Mouse (Mus musculus) heart, adult 2 months (tissue): ENCODE results near the gene Acbd6. TPM values are rescaled to one million over a fixed set of nuclear protein-coding genes. Genes with fewer than 3 reads are reported as not detected.

Source experiments
- DNase-seq, 2 experiments: peaks; one replicate each; pipeline ENCODE4 v3.0.0; 2021
- H3K27ac ChIP-seq: fragments of 200-600 bp; 2 replicates; pipeline ENCODE4 v1.8.1; 2022
- H3K27me3 ChIP-seq: fragments of 200-500 bp; 2 replicates; pipeline ENCODE4 v1.6.1; 2012; ENCODE audit warnings: mild to moderate bottlenecking, low read length, inconsistent platforms, mixed read lengths; ENCODE audit not compliant: control insufficient read depth, insufficient read depth
- H3K36me3 ChIP-seq: fragments of 200-500 bp; 2 replicates; pipeline ENCODE4 v1.6.1; 2012; ENCODE audit warnings: low read length, inconsistent platforms; ENCODE audit not compliant: control insufficient read depth, insufficient read depth
- H3K4me1 ChIP-seq: fragments of 200-500 bp; 2 replicates; pipeline ENCODE4 v1.6.1; 2011; ENCODE audit warnings: low read length; ENCODE audit not compliant: control insufficient read depth, insufficient read depth
- H3K4me3 ChIP-seq: fragments of 200-600 bp; 2 replicates; pipeline ENCODE4 v1.8.1; 2022
- H3K79me2 ChIP-seq: fragments of 200-500 bp; replicated peaks from 2 replicates; pipeline ENCODE4 v1.6.1; 2012; ENCODE audit warnings: mild to moderate bottlenecking, inconsistent platforms, low read length, moderate library complexity, mixed read lengths; ENCODE audit not compliant: control insufficient read depth, insufficient read depth
- H3K9ac ChIP-seq: fragments of 200-500 bp; 2 replicates; pipeline ENCODE4 v1.6.1; 2012; ENCODE audit warnings: low read depth, mild to moderate bottlenecking, control low read depth, inconsistent platforms, low read length, mixed read lengths
- CTCF ChIP-seq: fragments of 200-600 bp; IDR thresholded peaks from 2 replicates; pipeline ENCODE4 v1.8.1; 2022; ENCODE audit warnings: antibody characterized with exemption, mild to moderate bottlenecking, moderate library complexity
- EP300 ChIP-seq: fragments of 200-500 bp; IDR thresholded peaks from 2 replicates; pipeline ENCODE4 v1.6.1; 2011; ENCODE audit warnings: low read depth, low read length, control low read depth; ENCODE audit not compliant: insufficient read depth
- POLR2A ChIP-seq: fragments of 200-500 bp; IDR thresholded peaks from 2 replicates; pipeline ENCODE4 v1.6.1; 2011; ENCODE audit warnings: mild to moderate bottlenecking, low read depth, low read length, control low read depth; ENCODE audit not compliant: insufficient read depth
- WGBS: fragments of 180-500 bp; shearing (Covaris S2); methylation state at CpG from one replicate; pipeline ENCODE4 v1.1.7; 2018; 5-methylcytosine and 5-hydroxymethylcytosine counted together
- intact Hi-C: fragments of 180-260 bp; cut with DNase I; formaldehyde crosslinking; loops from one replicate; pipeline ENCODE4 v1.15.1; 2025
- polyA plus RNA-seq: library from polyadenylated mRNA; depleted of rRNA; stranded (reverse); fragments of >200 nt; gene quantifications from 2 replicates; pipeline ENCODE4 v1.2.3, GENCODE M21; 2012
- total RNA-seq, 2 experiments: library from RNA; stranded (reverse); gene quantifications; 2 replicates each; pipeline ENCODE4 v1.2.3; 2021

Acbd6 gene
- total and polyA plus RNA-seq, 3 experiments = 55.7 to 63.6 (median 57.1) TPM

- no peak overlapping the region for H3K4me3 ChIP-seq
- no peak for DNase-seq
- peaks cover 4% of the 10 kb centered on the region; the same call in 1 of the 2 replicates for H3K36me3 ChIP-seq
- 74% methylated on average over 4 of the region's 4 CpGs for WGBS
- no peaks in the 10 kb centered on the region for H3K27me3 ChIP-seq
- intact Hi-C loops = no loop called here
- H3K9ac ChIP-seq = no peak overlapping the region
- no peak overlapping the region for H3K27ac ChIP-seq
- TF ChIP-seq EP300 (no peak), POLR2A (no peak), CTCF (no peak)
- H3K79me2 ChIP-seq = no peaks in the 10 kb centered on the region
- peaks cover 2% of the 10 kb centered on the region; the same call in 1 of the 2 replicates for H3K4me1 ChIP-seq
Observed at GRCm38 (mm10) chr1:155522493-155522892, 35.4 kb upstream of the Acbd6 start.

GRCm38 (mm10) chr1:155526176-155526575 is 31.7 kb upstream of the Acbd6 start:
- intact Hi-C loops = no loop called here
- DNase-seq = no peak
- WGBS = 51% methylated on average over 5 of the region's 5 CpGs
- Histone ChIP-seq H3K36me3 (peaks cover 4% of the 10 kb centered on the region; the same call in 1 of the 2 replicates), H3K9ac (peak overlapping the region; percentile 62), H3K4me3 (peak overlapping the region; percentile 38), H3K79me2 (no peaks in the 10 kb centered on the region), H3K27ac (peak overlapping the region; percentile 82), H3K27me3 (no peaks in the 10 kb centered on the region), H3K4me1 (peaks cover 2% of the 10 kb centered on the region; the same call in 1 of the 2 replicates)
- no peak for TF ChIP-seq POLR2A
- no peak for TF ChIP-seq EP300
- no peak for TF ChIP-seq CTCF

GRCm38 (mm10) chr1:155527027-155527786 is 30.7 kb upstream of the Acbd6 start:
- TF ChIP-seq POLR2A (peak; percentile 65), EP300 (no peak), CTCF (no peak)
- DNase-seq = peak; percentile 32 to 46
- Histone ChIP-seq H3K9ac (peak overlapping the region; percentile 41), H3K4me1 (no peaks in the 10 kb centered on the region; the same call in 1 of the 2 replicates), H3K27me3 (no peaks in the 10 kb centered on the region), H3K79me2 (no peaks in the 10 kb centered on the region), H3K4me3 (peak overlapping the region; percentile 40), H3K36me3 (peaks cover 4% of the 10 kb centered on the region; the same call in 1 of the 2 replicates), H3K27ac (peak overlapping the region; percentile 82)
- WGBS = 33% methylated on average over 12 of the region's 12 CpGs
- intact Hi-C loops = no loop called here

- Histone ChIP-seq H3K27me3 (no peaks in the 10 kb centered on the region), H3K4me1 (peaks cover 1% of the 10 kb centered on the region), H3K36me3 (peaks cover 4% of the 10 kb centered on the region; the same call in 1 of the 2 replicates), H3K27ac (peak overlapping the region; percentile 82), H3K4me3 (no peak overlapping the region), H3K9ac (0 out of 2 replicates have a peak overlapping the region, but pooled peaks have one; percentile 41), H3K79me2 (no peaks in the 10 kb centered on the region)
- peak in 1 of 2 experiments; percentile 25 for DNase-seq
- 29% methylated on average over 8 of the region's 8 CpGs for WGBS
- intact Hi-C loops = no loop called here
- TF ChIP-seq POLR2A (no peak), EP300 (0 out of 2 replicates have a peak, but pooled peaks have one; percentile 16), CTCF (no peak)
Observed at GRCm38 (mm10) chr1:155527787-155528158, 30.1 kb upstream of the Acbd6 start.

DNA sequence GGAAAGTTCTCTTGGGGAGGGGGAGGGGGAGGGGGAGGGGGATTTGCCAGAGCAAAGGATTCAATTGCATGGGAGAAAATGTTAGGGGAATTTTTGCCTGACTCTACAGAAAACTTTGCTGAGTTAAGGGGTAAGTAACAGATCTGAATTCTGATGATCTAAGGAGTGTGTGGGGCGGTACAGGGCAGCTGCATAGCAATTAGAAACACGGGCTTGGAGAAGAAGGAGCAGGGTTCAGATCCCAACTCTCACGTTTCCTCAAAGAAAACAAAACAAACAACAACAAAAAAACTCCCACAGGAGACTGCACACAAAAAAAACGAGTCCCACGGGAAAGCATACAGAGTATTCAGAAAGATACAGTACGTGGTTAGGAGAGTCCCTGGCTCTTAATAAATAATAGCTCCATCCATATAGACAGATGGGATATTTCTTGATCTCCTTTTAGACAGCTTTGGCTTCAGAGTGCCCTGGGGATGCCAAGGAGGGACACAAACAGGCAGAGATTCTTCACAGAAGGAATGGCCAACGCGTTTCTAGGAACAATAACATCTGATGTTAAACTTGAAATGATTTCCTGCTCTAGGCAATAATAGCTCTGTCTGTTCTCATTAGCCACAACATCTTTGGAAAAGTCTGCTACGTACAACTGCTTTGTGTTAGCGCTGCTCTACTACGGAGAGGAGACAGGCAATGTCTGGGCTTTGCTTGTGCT is 29.4 kb upstream of the Acbd6 start:
- H3K27ac ChIP-seq = no peak overlapping the region
- DNase-seq = no peak

More for the DNA sequence above, 29.4 kb upstream of the Acbd6 start:
- no peaks in the 10 kb centered on the region for H3K27me3 ChIP-seq
- intact Hi-C loops = no loop called here
- 38% methylated on average over 11 of the region's 11 CpGs for WGBS
- H3K4me3 ChIP-seq = no peak overlapping the region
- H3K4me1 ChIP-seq = peaks cover 1% of the 10 kb centered on the region
- TF ChIP-seq EP300 = no peak
- TF ChIP-seq POLR2A = no peak
- no peak for TF ChIP-seq CTCF
- H3K79me2 ChIP-seq = no peaks in the 10 kb centered on the region
- no peak overlapping the region for H3K9ac ChIP-seq
- H3K36me3 ChIP-seq = peaks cover 4% of the 10 kb centered on the region; the same call in 1 of the 2 replicates
